Mouse (Mus musculus): Measurements from ENCODE around the gene Nxn.

GRCm38 (mm10) chr11:76436009-76436408 is 37.1 kb upstream of the Nxn start:
- TF ChIP-seq CTCF (IDR thresholded peaks at IDR 0.05; ENCODE audit: low read depth, low read length) (no peak), POLR2A (IDR thresholded peaks at IDR 0.05; ENCODE audit: insufficient read depth, low read length) (no peak)

Data from ES-Bruce4 (cell line).